Mouse (Mus musculus): ENCODE measurements around the gene Vps45. TPM values are rescaled to one million over a fixed set of nuclear protein-coding genes. Genes with fewer than 3 reads are reported as not detected.
"Not testable (repeated sequence)": the region's sequence is repeated elsewhere in the genome, so short reads cannot be mapped to it uniquely, and the experiment has no call there.

The Vps45 gene
- polyA plus RNA-seq, 1 experiment: not detected

DNA sequence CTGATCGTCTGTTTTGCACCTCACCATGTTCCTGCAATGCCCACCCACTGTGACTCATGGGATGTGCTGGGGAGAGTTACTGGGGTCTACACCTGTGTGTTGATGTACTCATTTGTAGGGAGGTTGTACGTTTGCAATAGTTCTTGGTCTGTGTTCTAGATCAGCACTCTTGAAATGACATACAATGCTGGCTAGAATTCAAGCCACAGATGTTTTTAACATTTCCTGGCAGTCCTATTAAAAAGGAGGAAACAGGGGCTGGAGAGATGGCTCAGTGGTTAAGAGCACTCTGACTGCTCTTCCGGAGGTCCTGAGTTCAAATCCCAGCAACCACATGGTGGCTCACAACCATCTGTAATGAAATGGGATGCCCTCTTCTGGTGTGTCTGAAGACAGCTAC lies 104.7 kb downstream of the Vps45 start:
- 55% methylated on average over 3 of the region's 3 CpGs for WGBS
- Histone ChIP-seq H3K27ac (ENCODE audit: insufficient read depth, low read depth, low read length) (no peak overlapping the region), H3K4me1 (ENCODE audit: control insufficient read depth, insufficient read depth, low read length) (peaks cover 3% of the 10 kb centered on the region; the same call in 1 of the 2 replicates), H3K4me3 (ENCODE audit: insufficient read depth, low read depth, low read length) (no peak overlapping the region)
- TF ChIP-seq POLR2A (IDR thresholded peaks at IDR 0.05; ENCODE audit: insufficient read depth, low read depth, low read length): no peak
- no peak for TF ChIP-seq CTCF (IDR thresholded peaks at IDR 0.05; ENCODE audit: insufficient read depth, low read depth, low read length)

DNA sequence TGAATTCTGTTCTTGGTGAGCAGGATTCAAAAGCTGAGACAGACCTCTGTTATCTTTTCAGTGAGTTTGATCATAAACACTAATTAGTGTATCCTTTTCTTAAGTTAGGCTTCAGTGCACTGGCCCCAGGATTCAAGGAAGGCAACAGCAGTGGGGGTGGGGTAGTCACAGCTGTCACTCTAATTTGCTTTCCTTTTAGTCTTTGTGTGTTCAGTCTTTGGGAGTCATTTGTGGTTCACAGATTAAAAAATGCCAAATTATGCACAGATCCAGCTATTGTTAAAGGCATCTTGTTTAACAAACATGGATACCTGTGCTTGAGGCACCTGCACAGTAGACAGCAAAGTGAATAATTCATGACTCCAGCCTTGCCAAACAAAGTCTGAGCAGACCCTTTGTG lies 105.2 kb downstream of the Vps45 start:
- no peak for TF ChIP-seq POLR2A (IDR thresholded peaks at IDR 0.05; ENCODE audit: insufficient read depth, low read depth, low read length)
- TF ChIP-seq CTCF (IDR thresholded peaks at IDR 0.05; ENCODE audit: insufficient read depth, low read depth, low read length): no peak
- H3K4me3 ChIP-seq (ENCODE audit: insufficient read depth, low read depth, low read length): no peak overlapping the region
- H3K27ac ChIP-seq (ENCODE audit: insufficient read depth, low read depth, low read length): no peak overlapping the region
- H3K4me1 ChIP-seq (ENCODE audit: control insufficient read depth, insufficient read depth, low read length): peaks cover 3% of the 10 kb centered on the region; the same call in 1 of the 2 replicates

DNA sequence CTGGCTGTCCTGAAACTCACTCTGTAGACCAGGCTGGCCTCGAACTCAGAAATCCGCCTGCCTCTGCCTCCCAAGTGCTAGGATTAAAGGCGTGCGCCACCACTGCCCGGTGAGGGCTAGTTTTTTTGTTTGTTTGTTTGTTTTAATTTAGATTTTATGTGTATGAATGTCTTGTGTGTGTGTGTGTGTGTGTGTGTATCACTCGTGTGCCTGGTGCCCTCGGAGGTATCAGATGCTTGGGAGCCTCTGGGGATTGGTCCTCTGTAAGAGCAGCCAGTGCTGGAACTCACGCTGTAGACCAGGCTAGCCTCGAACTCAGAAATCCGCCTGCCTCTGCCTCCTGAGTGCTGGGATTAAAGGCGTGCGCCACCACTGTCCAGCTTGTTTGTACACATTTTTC lies 106.7 kb downstream of the Vps45 start:
- H3K4me1 ChIP-seq (ENCODE audit: control insufficient read depth, insufficient read depth, low read length): not testable (repeated sequence)
- 64% methylated on average over 12 of the region's 12 CpGs for WGBS
- Histone ChIP-seq H3K4me3 (ENCODE audit: insufficient read depth, low read depth, low read length) (peak overlapping the region; percentile 66), H3K27ac (ENCODE audit: insufficient read depth, low read depth, low read length) (peak overlapping the region; percentile 97)

DNA sequence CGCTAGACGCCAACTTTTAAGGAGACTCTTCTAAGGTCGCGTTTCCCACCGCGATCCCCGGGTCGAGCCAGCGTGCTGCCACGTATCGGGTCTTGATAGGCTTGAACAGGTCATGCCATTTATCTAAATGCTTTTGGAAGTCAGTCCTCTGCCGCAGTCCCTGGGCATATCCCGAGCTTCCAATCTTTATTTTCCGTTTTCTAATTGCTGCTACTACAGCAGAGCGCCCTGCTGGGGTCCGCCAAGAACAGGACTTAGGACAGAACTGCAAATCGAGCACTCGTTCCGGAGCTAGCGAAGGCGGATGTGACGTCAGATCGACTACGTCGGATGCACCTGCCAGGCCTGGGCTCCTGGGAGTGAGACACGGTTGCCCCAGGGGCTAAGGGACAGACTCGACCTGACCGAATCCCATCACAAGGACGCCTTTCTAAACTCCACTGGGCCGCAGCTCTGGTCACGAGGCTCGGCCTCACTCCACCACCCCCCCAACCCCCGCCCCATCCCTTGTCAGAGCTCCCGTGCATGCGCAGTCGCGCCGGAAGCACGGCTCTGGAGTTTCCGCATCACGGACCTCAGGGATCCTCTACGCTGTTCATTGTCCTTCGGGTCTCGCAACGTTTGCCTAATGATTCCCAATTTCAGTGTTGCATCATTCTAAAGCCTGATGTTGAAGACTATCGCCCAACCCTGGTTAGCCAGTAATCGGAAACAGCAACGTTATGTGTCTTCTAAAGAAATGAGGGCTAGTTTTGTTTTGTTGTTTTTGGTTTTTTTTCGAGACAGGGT lies 107.3 kb downstream of the Vps45 start:
- Histone ChIP-seq H3K4me1 (ENCODE audit: control insufficient read depth, insufficient read depth, low read length) (peaks cover 3% of the 10 kb centered on the region; the same call in 1 of the 2 replicates), H3K27ac (ENCODE audit: insufficient read depth, low read depth, low read length) (peak overlapping the region; percentile 97), H3K4me3 (ENCODE audit: insufficient read depth, low read depth, low read length) (peak overlapping the region; percentile 66)
- under 1% methylated on average over 49 of the region's 49 CpGs for WGBS
- TF ChIP-seq POLR2A (IDR thresholded peaks at IDR 0.05; ENCODE audit: insufficient read depth, low read depth, low read length) (peak; percentile 96), CTCF (IDR thresholded peaks at IDR 0.05; ENCODE audit: insufficient read depth, low read depth, low read length) (no peak)

Other genes with a start within 250 kb of the Vps45 start
- 146 TPM in 1 of 2 replicates, not detected in the other for gene Rprd2, start 239.6 kb downstream of the Vps45 start, polyA plus RNA-seq (2012; ENCODE audit: insufficient read depth, insufficient read length, low replicate concordance, missing spikeins)
- 314 TPM in 1 of 2 replicates, not detected in the other for gene Prpf3, start 202.6 kb downstream of the Vps45 start, polyA plus RNA-seq (2012; ENCODE audit: insufficient read depth, insufficient read length, low replicate concordance, missing spikeins)
- not detected in 2 replicates for gene Mrps21, start 186.9 kb downstream of the Vps45 start, polyA plus RNA-seq (2012; ENCODE audit: insufficient read depth, insufficient read length, low replicate concordance, missing spikeins)
- not detected in 2 replicates for gene Ciart, start 176.2 kb downstream of the Vps45 start, polyA plus RNA-seq (2012; ENCODE audit: insufficient read depth, insufficient read length, low replicate concordance, missing spikeins)
- gene BC028528, start 166.5 kb downstream of the Vps45 start, polyA plus RNA-seq (2012; ENCODE audit: insufficient read depth, insufficient read length, low replicate concordance, missing spikeins): not detected in 2 replicates
- not detected in 2 replicates for gene Aph1a, start 164.5 kb downstream of the Vps45 start, polyA plus RNA-seq (2012; ENCODE audit: insufficient read depth, insufficient read length, low replicate concordance, missing spikeins)
- gene Car14, start 153.8 kb downstream of the Vps45 start, polyA plus RNA-seq (2012; ENCODE audit: insufficient read depth, insufficient read length, low replicate concordance, missing spikeins): not detected in 2 replicates
- gene Anp32e, start 129.2 kb downstream of the Vps45 start, polyA plus RNA-seq (2012; ENCODE audit: insufficient read depth, insufficient read length, low replicate concordance, missing spikeins): 541 and 1,043 TPM in 2 replicates
- not detected in 2 replicates for gene Plekho1, start 62.5 kb downstream of the Vps45 start, polyA plus RNA-seq (2012; ENCODE audit: insufficient read depth, insufficient read length, low replicate concordance, missing spikeins)
- not detected in 2 replicates for gene Otud7b, start 46.1 kb upstream of the Vps45 start, polyA plus RNA-seq (2012; ENCODE audit: insufficient read depth, insufficient read length, low replicate concordance, missing spikeins)
- gene Mtmr11, start 103.5 kb upstream of the Vps45 start, polyA plus RNA-seq (2012; ENCODE audit: insufficient read depth, insufficient read length, low replicate concordance, missing spikeins): not detected in 2 replicates
- gene Sf3b4, start 113.9 kb upstream of the Vps45 start, polyA plus RNA-seq (2012; ENCODE audit: insufficient read depth, insufficient read length, low replicate concordance, missing spikeins): not detected in 2 replicates
- gene Sv2a, start 122.7 kb upstream of the Vps45 start, polyA plus RNA-seq (2012; ENCODE audit: insufficient read depth, insufficient read length, low replicate concordance, missing spikeins): 106 TPM in 1 of 2 replicates, not detected in the other
- gene Bola1, start 161.2 kb upstream of the Vps45 start, polyA plus RNA-seq (2012; ENCODE audit: insufficient read depth, insufficient read length, low replicate concordance, missing spikeins): not detected in 2 replicates
- not detected in 2 replicates for gene Hist2h2ab, start 161.4 kb upstream of the Vps45 start, polyA plus RNA-seq (2012; ENCODE audit: insufficient read depth, insufficient read length, low replicate concordance, missing spikeins)
- gene Hist2h2ac, start 162.4 kb upstream of the Vps45 start, polyA plus RNA-seq (2012; ENCODE audit: insufficient read depth, insufficient read length, low replicate concordance, missing spikeins): not detected in 2 replicates
- gene Hist2h2be, start 162.7 kb upstream of the Vps45 start, polyA plus RNA-seq (2012; ENCODE audit: insufficient read depth, insufficient read length, low replicate concordance, missing spikeins): not detected in 2 replicates
- gene Hist2h3c2, start 180.7 kb upstream of the Vps45 start, polyA plus RNA-seq (2012; ENCODE audit: insufficient read depth, insufficient read length, low replicate concordance, missing spikeins): not detected in 2 replicates
- not detected in 2 replicates for gene Hist2h2aa2, start 181.8 kb upstream of the Vps45 start, polyA plus RNA-seq (2012; ENCODE audit: insufficient read depth, insufficient read length, low replicate concordance, missing spikeins)
- gene Hist2h2aa1, start 187.0 kb upstream of the Vps45 start, polyA plus RNA-seq (2012; ENCODE audit: insufficient read depth, insufficient read length, low replicate concordance, missing spikeins): not detected in 2 replicates
- not detected in 2 replicates for gene Hist2h3c1, start 188.2 kb upstream of the Vps45 start, polyA plus RNA-seq (2012; ENCODE audit: insufficient read depth, insufficient read length, low replicate concordance, missing spikeins)
- gene Hist2h4, start 204.8 kb upstream of the Vps45 start, polyA plus RNA-seq (2012; ENCODE audit: insufficient read depth, insufficient read length, low replicate concordance, missing spikeins): not detected in 2 replicates
- not detected in 2 replicates for gene Hist2h3b, start 210.2 kb upstream of the Vps45 start, polyA plus RNA-seq (2012; ENCODE audit: insufficient read depth, insufficient read length, low replicate concordance, missing spikeins)
- not detected in 2 replicates for gene Hist2h2bb, start 211.3 kb upstream of the Vps45 start, polyA plus RNA-seq (2012; ENCODE audit: insufficient read depth, insufficient read length, low replicate concordance, missing spikeins)
- gene Fcgr1, start 235.5 kb upstream of the Vps45 start, polyA plus RNA-seq (2012; ENCODE audit: insufficient read depth, insufficient read length, low replicate concordance, missing spikeins): not detected in 2 replicates